Mouse (Mus musculus) MEL (cell line): ENCODE results near the gene Zfp414. TPM values are rescaled to one million over a fixed set of nuclear protein-coding genes. Genes with fewer than 3 reads are reported as not detected.

Experiments
- DNase-seq: peaks from one replicate; pipeline ENCODE4 v3.0.0; 2011; ENCODE audit warnings: low read depth, low spot score
- H3K27ac ChIP-seq: 2 replicates; pipeline ENCODE4 v1.5.1; 2012; ENCODE audit warnings: low read depth, mild to moderate bottlenecking, control low read depth, low read length, moderate library complexity; ENCODE audit not compliant: control insufficient read depth
- H3K27me3 ChIP-seq, 2 experiments: fragments of 150-350 bp in 1 of 2; sonication (generic) in 1 of 2; 2 replicates each; pipeline ENCODE4 v1.6.1; 2012; ENCODE audit warnings: low read length in 2 of 2, mild to moderate bottlenecking in 2 of 2, improper control_type of control experiment in 1 of 2, moderate library complexity in 1 of 2; ENCODE audit not compliant: insufficient read depth in 2 of 2, control insufficient read depth in 1 of 2
- H3K36me3 ChIP-seq, 2 experiments: 2 replicates each; pipeline ENCODE4 v1.6.1; 2012 to 2014; ENCODE audit warnings: low read length in 2 of 2, improper control_type of control experiment in 1 of 2, inconsistent platforms in 1 of 2, mild to moderate bottlenecking in 1 of 2; ENCODE audit not compliant: insufficient read depth in 2 of 2, control insufficient read depth in 1 of 2
- H3K4me1 ChIP-seq, 2 experiments: fragments of 150-350 bp in 1 of 2; sonication (generic) in 1 of 2; 2 replicates each; pipeline ENCODE4 v1.6.1; 2012; ENCODE audit warnings: low read length in 2 of 2, improper control_type of control experiment in 1 of 2, mild to moderate bottlenecking in 1 of 2; ENCODE audit not compliant: insufficient read depth in 2 of 2, control insufficient read depth in 1 of 2
- H3K4me3 ChIP-seq, 2 experiments: fragments of 150-350 bp in 1 of 2; sonication (generic) in 1 of 2; 2 replicates each; pipeline ENCODE4 v1.5.1; 2012; ENCODE audit warnings: low read depth in 2 of 2, low read length in 2 of 2, mild to moderate bottlenecking in 2 of 2, moderate library complexity in 2 of 2, control low read depth in 1 of 2, improper control_type of control experiment in 1 of 2; ENCODE audit not compliant: control insufficient read depth in 1 of 2, insufficient read depth in 1 of 2
- H3K79me2 ChIP-seq: 2 replicates; pipeline ENCODE4 v1.6.1; 2012; ENCODE audit warnings: mild to moderate bottlenecking, low read length, moderate library complexity; ENCODE audit not compliant: control insufficient read depth, poor library complexity, insufficient read depth
- H3K9ac ChIP-seq: 2 replicates; pipeline ENCODE4 v1.6.1; 2012; ENCODE audit warnings: low read depth, mild to moderate bottlenecking, control low read depth, low read length, moderate library complexity; ENCODE audit not compliant: control insufficient read depth, poor library complexity, severe bottlenecking
- H3K9me3 ChIP-seq: fragments of 150-350 bp; sonication (generic); replicated peaks from 2 replicates; pipeline ENCODE4 v1.6.1; 2012; ENCODE audit warnings: mild to moderate bottlenecking, low read length, improper control_type of control experiment, moderate library complexity; ENCODE audit not compliant: insufficient read depth
- CHD2 ChIP-seq: IDR thresholded peaks from 2 replicates; pipeline ENCODE4 v1.6.1; 2011; ENCODE audit warnings: low read length, improper control_type of control experiment
- E2F4 ChIP-seq: IDR thresholded peaks from 2 replicates; pipeline ENCODE4 v1.6.1; 2011; ENCODE audit warnings: low read depth, low read length, improper control_type of control experiment, borderline replicate concordance
- ELF1 ChIP-seq: IDR thresholded peaks from 2 replicates; pipeline ENCODE4 v1.6.1; 2014; ENCODE audit warnings: low read depth, mild to moderate bottlenecking, inconsistent platforms, low read length, improper control_type of control experiment, moderate library complexity
- EP300 ChIP-seq, 2 experiments: IDR thresholded peaks; 2 replicates each; pipeline ENCODE4 v1.6.1; 2011; ENCODE audit warnings: improper control_type of control experiment in 2 of 2, low read length in 2 of 2, low read depth in 1 of 2, mild to moderate bottlenecking in 1 of 2
- ETS1 ChIP-seq: IDR thresholded peaks from 2 replicates; pipeline ENCODE4 v1.6.1; 2012; ENCODE audit warnings: low read depth, mild to moderate bottlenecking, inconsistent platforms, low read length, improper control_type of control experiment, moderate library complexity
- GABPA ChIP-seq: IDR thresholded peaks from 2 replicates; pipeline ENCODE4 v1.6.1; 2012; ENCODE audit warnings: low read depth, mild to moderate bottlenecking, inconsistent platforms, low read length, improper control_type of control experiment, moderate library complexity
- GATA1 ChIP-seq: IDR thresholded peaks from 2 replicates; pipeline ENCODE4 v1.6.1; 2011; ENCODE audit warnings: low read depth, low read length, improper control_type of control experiment
- HCFC1 ChIP-seq: IDR thresholded peaks from 2 replicates; pipeline ENCODE4 v1.6.1; 2012; ENCODE audit warnings: low read depth, mild to moderate bottlenecking, inconsistent platforms, low read length, improper control_type of control experiment, moderate library complexity
- JUND ChIP-seq: IDR thresholded peaks from 2 replicates; pipeline ENCODE4 v1.6.1; 2011; ENCODE audit warnings: low read depth, mild to moderate bottlenecking, improper control_type of control experiment, low read length
- MAFK ChIP-seq: IDR thresholded peaks from 2 replicates; pipeline ENCODE4 v1.6.1; 2011; ENCODE audit warnings: low read depth, mild to moderate bottlenecking, low read length, improper control_type of control experiment, borderline replicate concordance
- MAX ChIP-seq: IDR thresholded peaks from 2 replicates; pipeline ENCODE4 v1.6.1; 2011; ENCODE audit warnings: low read length, improper control_type of control experiment
- MAZ ChIP-seq: IDR thresholded peaks from 2 replicates; pipeline ENCODE4 v1.6.1; 2012; ENCODE audit warnings: low read depth, mild to moderate bottlenecking, inconsistent platforms, low read length, improper control_type of control experiment
- MEF2A ChIP-seq: IDR thresholded peaks from 2 replicates; pipeline ENCODE4 v1.6.1; 2014; ENCODE audit warnings: low read depth, mild to moderate bottlenecking, inconsistent platforms, low read length, improper control_type of control experiment; ENCODE audit not compliant: poor library complexity, insufficient replicate concordance, severe bottlenecking; ENCODE audit errors: extremely low read depth
- MYC ChIP-seq: IDR thresholded peaks from 2 replicates; pipeline ENCODE4 v1.6.1; 2011; ENCODE audit warnings: low read depth, mild to moderate bottlenecking, low read length, improper control_type of control experiment, moderate library complexity
- POLR2A ChIP-seq, 2 experiments: IDR thresholded peaks; 2 replicates each; pipeline ENCODE4 v1.6.1; 2011 to 2012; ENCODE audit warnings: low read length in 2 of 2, mild to moderate bottlenecking in 2 of 2, control low read depth in 1 of 2, improper control_type of control experiment in 1 of 2, low read depth in 1 of 2, moderate library complexity in 1 of 2; ENCODE audit not compliant: control insufficient read depth in 1 of 2, insufficient read depth in 1 of 2, poor library complexity in 1 of 2
- POLR2AphosphoS5 ChIP-seq: IDR thresholded peaks from 2 replicates; pipeline ENCODE4 v1.6.1; 2012; ENCODE audit warnings: low read depth, borderline replicate concordance, mild to moderate bottlenecking, inconsistent platforms, low read length, moderate library complexity, mixed read lengths
- RCOR1 ChIP-seq: IDR thresholded peaks from 2 replicates; pipeline ENCODE4 v1.6.1; 2012; ENCODE audit warnings: low read depth, mild to moderate bottlenecking, inconsistent platforms, low read length, improper control_type of control experiment
- SMC3 ChIP-seq: IDR thresholded peaks from 2 replicates; pipeline ENCODE4 v1.6.1; 2011; ENCODE audit warnings: low read depth, low read length, improper control_type of control experiment
- TBP ChIP-seq: IDR thresholded peaks from 2 replicates; pipeline ENCODE4 v1.8.0; 2011; ENCODE audit warnings: low read depth, low read length, improper control_type of control experiment
- TCF12 ChIP-seq: IDR thresholded peaks from 2 replicates; pipeline ENCODE4 v1.6.1; 2014; ENCODE audit warnings: low read depth, mild to moderate bottlenecking, inconsistent platforms, low read length, improper control_type of control experiment, moderate library complexity
- UBTF ChIP-seq: IDR thresholded peaks from 2 replicates; pipeline ENCODE4 v1.6.1; 2012; ENCODE audit warnings: low read depth, mild to moderate bottlenecking, inconsistent platforms, low read length, improper control_type of control experiment, moderate library complexity, borderline replicate concordance; ENCODE audit not compliant: insufficient read depth
- ZKSCAN1 ChIP-seq: IDR thresholded peaks from 2 replicates; pipeline ENCODE4 v1.6.1; 2012; ENCODE audit warnings: low read depth, mild to moderate bottlenecking, inconsistent platforms, low read length, improper control_type of control experiment, moderate library complexity
- ZMIZ1 ChIP-seq: IDR thresholded peaks from 2 replicates; pipeline ENCODE4 v1.6.1; 2012; ENCODE audit warnings: low read depth, mild to moderate bottlenecking, inconsistent platforms, low read length, improper control_type of control experiment, moderate library complexity
- polyA plus RNA-seq, 2 experiments: library from polyadenylated mRNA; stranded (reverse) in 1 of 2; unstranded in 1 of 2; fragments of >175 nt in 1 of 2; fragments of >200 nt in 1 of 2; gene quantifications; 2 replicates each; pipeline versions ENCODE4 v1.2.1 to v1.2.4; 2012; ENCODE audit warnings: low replicate concordance in 2 of 2, low read depth in 1 of 2; ENCODE audit not compliant: insufficient read length in 2 of 2, insufficient read depth in 1 of 2, missing spikeins in 1 of 2
- total RNA-seq: library from RNA; depleted of rRNA; stranded (reverse); fragments of 300-350 nt; gene quantifications from 2 replicates; pipeline ENCODE4 v1.2.3, GENCODE M21; 2012

Gene Zfp414
- total and polyA plus RNA-seq, 3 experiments: 8.1 to 52.2 TPM; not detected in 1

GRCm38 (mm10) chr17:33599836-33600475 lies 28.9 kb upstream of the Zfp414 start:
- Histone ChIP-seq H3K9me3 (no peaks in the 10 kb centered on the region), H3K27ac (no peak overlapping the region), H3K36me3 (no peaks in the 10 kb centered on the region), H3K4me3 (no peak overlapping the region), H3K4me1 (no peaks in the 10 kb centered on the region), H3K9ac (no peak overlapping the region), H3K79me2 (no peaks in the 10 kb centered on the region), H3K27me3 (peaks cover 0 to 4% of the 10 kb centered on the region in 2 experiments; a peak in 3 of 4 replicates)
- no peak for TF ChIP-seq ELF1
- no peak for TF ChIP-seq TBP
- TF ChIP-seq UBTF: no peak
- no peak for TF ChIP-seq POLR2AphosphoS5
- no peak for TF ChIP-seq ETS1
- TF ChIP-seq GABPA: no peak
- TF ChIP-seq POLR2A (IDR thresholded peaks at IDR 0.05; ENCODE audit: control insufficient read depth in 1 of 2, insufficient read depth in 1 of 2, low read depth in 1 of 2, low read length in 2 of 2, poor library complexity in 1 of 2): no peak
- TF ChIP-seq MAFK: no peak
- no peak for TF ChIP-seq HCFC1
- no peak for TF ChIP-seq MAX
- TF ChIP-seq MYC: no peak
- no peak for TF ChIP-seq MEF2A
- TF ChIP-seq MAZ: no peak
- TF ChIP-seq CHD2: no peak
- TF ChIP-seq SMC3: no peak
- no peak for DNase-seq

- no peaks in the 10 kb centered on the region for H3K36me3 ChIP-seq
- H3K27ac ChIP-seq: no peak overlapping the region
- H3K9ac ChIP-seq: no peak overlapping the region
- no peaks in the 10 kb centered on the region for H3K9me3 ChIP-seq
- H3K4me1 ChIP-seq: no peaks in the 10 kb centered on the region
- DNase-seq: no peak
- peaks cover 0 to 4% of the 10 kb centered on the region in 2 experiments; a peak in 3 of 4 replicates for H3K27me3 ChIP-seq
- H3K4me3 ChIP-seq: no peak overlapping the region
- TF ChIP-seq ZMIZ1: no peak
- TF ChIP-seq POLR2A (IDR thresholded peaks at IDR 0.05; ENCODE audit: control insufficient read depth in 1 of 2, insufficient read depth in 1 of 2, low read depth in 1 of 2, low read length in 2 of 2, poor library complexity in 1 of 2): no peak
- TF ChIP-seq POLR2AphosphoS5: no peak
- TF ChIP-seq RCOR1: no peak
- TF ChIP-seq EP300 (IDR thresholded peaks at IDR 0.05; ENCODE audit: low read depth in 1 of 2, low read length in 2 of 2): no peak
- TF ChIP-seq ZKSCAN1: no peak
- TF ChIP-seq JUND: no peak
- TF ChIP-seq HCFC1: no peak
- no peak for TF ChIP-seq TBP
- no peak for TF ChIP-seq E2F4
- no peak for TF ChIP-seq GATA1
- no peak for TF ChIP-seq TCF12
- TF ChIP-seq UBTF: no peak
- no peaks in the 10 kb centered on the region for H3K79me2 ChIP-seq
These were observed 28.1 kb upstream of the Zfp414 start for GRCm38 (mm10) chr17:33600831-33601230.
